Mouse (Mus musculus) c-Kit-positive CD71-negative TER-119-negative erythroid progenitor cells, embryonic 14.5 days (primary cell): Measurements from ENCODE around the gene Hacd3.
"Not testable (repeated sequence)": the region's sequence is repeated elsewhere in the genome, so short reads cannot be mapped to it uniquely, and the experiment has no call there.

Experiments
- DNase-seq: peaks from one replicate; pipeline ENCODE4 v3.0.0-alpha.2; 2013; ENCODE audit warnings: low read depth

Hacd3 gene

GRCm38 (mm10) chr9:65016978-65017827 is 4.3 kb downstream of the Hacd3 start:
- no peak for DNase-seq

GRCm38 (mm10) chr9:65016241-65016977 is 5.1 kb downstream of the Hacd3 start:
- DNase-seq: no peak

- DNase-seq: no peak
These were observed 5.9 kb downstream of the Hacd3 start for GRCm38 (mm10) chr9:65015461-65016222.

- DNase-seq: no peak
These were observed 10.2 kb downstream of the Hacd3 start for GRCm38 (mm10) chr9:65011304-65011703.

GRCm38 (mm10) chr9:65010632-65011031 is 10.9 kb downstream of the Hacd3 start:
- no peak for DNase-seq

- DNase-seq: no peak
These were observed 15.8 kb downstream of the Hacd3 start for GRCm38 (mm10) chr9:65005737-65006136.

- DNase-seq: no peak
These were observed 20.0 kb downstream of the Hacd3 start for GRCm38 (mm10) chr9:65001481-65001880.

GRCm38 (mm10) chr9:64995464-64995863 is 26.0 kb downstream of the Hacd3 start:
- not testable (repeated sequence) for DNase-seq

- no peak for DNase-seq
These were observed 31.2 kb downstream of the Hacd3 start for GRCm38 (mm10) chr9:64990291-64990690.

GRCm38 (mm10) chr9:64988443-64988842 is 33.0 kb downstream of the Hacd3 start:
- DNase-seq: no peak

- no peak for DNase-seq
These were observed 33.8 kb downstream of the Hacd3 start for GRCm38 (mm10) chr9:64987651-64988050.

GRCm38 (mm10) chr9:64985807-64986206 is 35.7 kb downstream of the Hacd3 start:
- no peak for DNase-seq

GRCm38 (mm10) chr9:64985037-64985794 is 36.3 kb downstream of the Hacd3 start:
- peak; percentile 10 for DNase-seq

GRCm38 (mm10) chr9:64981904-64982303 is 39.6 kb downstream of the Hacd3 start:
- no peak for DNase-seq

- no peak for DNase-seq
These were observed 40.9 kb downstream of the Hacd3 start for GRCm38 (mm10) chr9:64980548-64980947.

GRCm38 (mm10) chr9:64960978-64961320 is 60.5 kb downstream of the Hacd3 start:
- no peak for DNase-seq

- peak; percentile 96 for DNase-seq
These were observed 61.1 kb downstream of the Hacd3 start, which contains the start of gene Ints14 for GRCm38 (mm10) chr9:64960117-64960977. TSS of gene Ints14 (plus strand) at chr9:64960905.

GRCm38 (mm10) chr9:64957276-64957675 is 64.2 kb downstream of the Hacd3 start:
- no peak for DNase-seq

- no peak for DNase-seq
These were observed 65.2 kb downstream of the Hacd3 start for GRCm38 (mm10) chr9:64956337-64956736.

- no peak for DNase-seq
These were observed 68.3 kb downstream of the Hacd3 start for GRCm38 (mm10) chr9:64953190-64953589.

GRCm38 (mm10) chr9:64952055-64952454 is 69.4 kb downstream of the Hacd3 start:
- DNase-seq: no peak
